Mouse (Mus musculus) G1E (cell line): Measurements from ENCODE around the gene Tpi1. TPM values are rescaled to one million over a fixed set of nuclear protein-coding genes. Genes with fewer than 3 reads are reported as not detected.

ENCODE experiments used
- ATAC-seq: 2 replicates; pipeline ENCODE4 v1.8.0; 2016; ENCODE audit warnings: mild to moderate bottlenecking; ENCODE audit not compliant: insufficient number of reproducible peaks, poor library complexity, low FRiP score, severe bottlenecking; ENCODE audit errors: extremely low read depth
- DNase-seq: peaks from one replicate; pipeline ENCODE4 v3.0.0; 2012; ENCODE audit warnings: low spot score
- H3K27me3 ChIP-seq: 2 replicates; pipeline ENCODE4 v1.6.1; 2012; ENCODE audit warnings: mild to moderate bottlenecking, low read length, inconsistent platforms; ENCODE audit not compliant: insufficient read depth
- H3K36me3 ChIP-seq: replicated peaks from 2 replicates; pipeline ENCODE3; 2012; ENCODE audit warnings: mild to moderate bottlenecking, inconsistent platforms
- H3K4me1 ChIP-seq: 2 replicates; pipeline ENCODE4 v1.6.1; 2012; ENCODE audit warnings: low read depth, low read length, inconsistent platforms, mixed read lengths; ENCODE audit not compliant: insufficient read depth
- H3K4me3 ChIP-seq: 2 replicates; pipeline ENCODE4 v1.5.1; 2012; ENCODE audit warnings: low read depth, mild to moderate bottlenecking, inconsistent platforms, low read length, moderate library complexity, mixed read lengths
- H3K9me3 ChIP-seq: replicated peaks from 2 replicates; pipeline ENCODE4 v1.6.1; 2012; ENCODE audit warnings: inconsistent platforms
- CTCF ChIP-seq: IDR thresholded peaks from 2 replicates; pipeline ENCODE4 v1.5.1; 2012; ENCODE audit warnings: low read depth, low read length, inconsistent platforms, mixed read lengths
- GATA1 ChIP-seq: IDR thresholded peaks from 2 replicates; pipeline ENCODE4 v1.6.1; 2012; ENCODE audit warnings: borderline replicate concordance, low read length, inconsistent platforms, mixed read lengths
- GATA2 ChIP-seq: IDR thresholded peaks from 2 replicates; pipeline ENCODE4 v1.6.1; 2012; ENCODE audit warnings: low read depth, low read length, inconsistent platforms, borderline replicate concordance
- POLR2AphosphoS5 ChIP-seq: IDR thresholded peaks from 2 replicates; pipeline ENCODE4 v1.6.1; 2012; ENCODE audit warnings: low read depth, low read length, inconsistent platforms; ENCODE audit not compliant: insufficient replicate concordance
- TAL1 ChIP-seq: conservative IDR thresholded peaks from 2 replicates; pipeline ENCODE4 v1.6.1; 2012; ENCODE audit warnings: low read depth, low read length, inconsistent platforms, mixed read lengths
- polyA plus RNA-seq: library from polyadenylated mRNA; stranded (reverse); fragments of >175 nt; gene quantifications from 2 replicates; pipeline ENCODE4 v1.2.3, GENCODE M21; 2012
- total RNA-seq, 2 experiments: library from RNA; stranded (forward) in 1 of 2; stranded (reverse) in 1 of 2; fragments of 200-1000 nt in 1 of 2; fragments of >200 nt in 1 of 2; fragmentation: Nextera tagmentation in 1 of 2; gene quantifications; 2 replicates each; pipeline ENCODE4 v1.2.3; 2014 to 2017

Gene Tpi1
- total and polyA plus RNA-seq, 3 experiments, result 601 to 903 (median 701) TPM

GRCm38 (mm10) chr6:124854647-124855046 lies 40.6 kb upstream of the Tpi1 start:
- Histone ChIP-seq H3K4me1 (no peaks in the 10 kb centered on the region), H3K27me3 (peaks cover 58% of the 10 kb centered on the region), H3K9me3 (no peaks in the 10 kb centered on the region), H3K4me3 (no peak overlapping the region), H3K36me3 (no peaks in the 10 kb centered on the region)
- no peak for TF ChIP-seq TAL1
- TF ChIP-seq GATA2, result no peak
- TF ChIP-seq POLR2AphosphoS5, result no peak
- TF ChIP-seq CTCF, result no peak
- TF ChIP-seq GATA1, result no peak
- DNase-seq, result no peak
- ATAC-seq, result no peak

DNA sequence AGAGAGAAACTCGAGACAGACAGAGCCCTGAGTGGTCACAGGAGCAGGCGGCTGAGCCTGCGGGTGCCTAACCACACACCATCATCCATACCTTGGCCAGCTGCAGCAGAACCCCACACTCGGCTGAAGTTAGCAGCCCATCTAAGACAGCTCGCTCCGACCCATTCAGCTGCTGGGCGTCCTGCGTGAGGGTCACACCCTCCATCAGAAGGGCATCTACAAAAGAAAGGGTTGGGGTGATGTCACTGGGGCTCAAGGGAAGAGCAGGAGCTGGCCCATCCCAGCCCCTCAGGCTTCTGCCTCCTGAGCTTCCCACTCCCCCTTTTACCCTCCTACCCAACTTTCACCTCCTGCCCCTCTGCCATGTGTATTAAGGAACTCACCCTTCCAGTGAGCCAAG lies 36.4 kb upstream of the Tpi1 start:
- Histone ChIP-seq H3K9me3 (no peaks in the 10 kb centered on the region), H3K36me3 (no peaks in the 10 kb centered on the region), H3K27me3 (peaks cover 55% of the 10 kb centered on the region), H3K4me1 (peaks cover 2% of the 10 kb centered on the region; the same call in 1 of the 2 replicates), H3K4me3 (no peak overlapping the region)
- DNase-seq, result no peak
- ATAC-seq, result no peak
- no peak for TF ChIP-seq GATA1

DNA sequence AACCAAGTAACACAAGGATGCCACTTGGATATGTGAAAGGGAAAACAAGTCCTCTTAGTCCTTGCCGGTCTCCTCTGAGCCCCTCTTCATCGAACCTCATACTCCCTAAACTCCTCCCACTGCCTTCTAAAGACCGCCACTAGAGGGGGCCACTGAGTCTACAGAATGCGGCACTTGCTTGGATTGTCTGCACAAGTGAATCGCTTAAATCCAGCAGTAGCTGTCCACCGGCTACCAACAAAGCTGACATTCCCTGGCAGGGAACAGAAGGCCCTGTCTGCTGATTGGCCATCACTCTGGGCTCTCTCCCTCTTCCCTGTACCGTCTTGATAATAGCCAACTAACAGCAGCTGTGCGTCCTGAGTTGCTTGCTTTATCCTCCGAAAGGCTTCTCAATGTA lies 33.2 kb upstream of the Tpi1 start:
- Histone ChIP-seq H3K4me1 (peaks cover 2% of the 10 kb centered on the region; the same call in 1 of the 2 replicates), H3K36me3 (no peaks in the 10 kb centered on the region), H3K9me3 (no peaks in the 10 kb centered on the region), H3K4me3 (no peak overlapping the region), H3K27me3 (peaks cover 51% of the 10 kb centered on the region)
- TF ChIP-seq CTCF, result peak; percentile 97
- no peak for TF ChIP-seq GATA1
- no peak for TF ChIP-seq POLR2AphosphoS5
- no peak for TF ChIP-seq GATA2
- no peak for TF ChIP-seq TAL1
- ATAC-seq (peak; percentile 63), DNase-seq (peak; percentile 38)

DNA sequence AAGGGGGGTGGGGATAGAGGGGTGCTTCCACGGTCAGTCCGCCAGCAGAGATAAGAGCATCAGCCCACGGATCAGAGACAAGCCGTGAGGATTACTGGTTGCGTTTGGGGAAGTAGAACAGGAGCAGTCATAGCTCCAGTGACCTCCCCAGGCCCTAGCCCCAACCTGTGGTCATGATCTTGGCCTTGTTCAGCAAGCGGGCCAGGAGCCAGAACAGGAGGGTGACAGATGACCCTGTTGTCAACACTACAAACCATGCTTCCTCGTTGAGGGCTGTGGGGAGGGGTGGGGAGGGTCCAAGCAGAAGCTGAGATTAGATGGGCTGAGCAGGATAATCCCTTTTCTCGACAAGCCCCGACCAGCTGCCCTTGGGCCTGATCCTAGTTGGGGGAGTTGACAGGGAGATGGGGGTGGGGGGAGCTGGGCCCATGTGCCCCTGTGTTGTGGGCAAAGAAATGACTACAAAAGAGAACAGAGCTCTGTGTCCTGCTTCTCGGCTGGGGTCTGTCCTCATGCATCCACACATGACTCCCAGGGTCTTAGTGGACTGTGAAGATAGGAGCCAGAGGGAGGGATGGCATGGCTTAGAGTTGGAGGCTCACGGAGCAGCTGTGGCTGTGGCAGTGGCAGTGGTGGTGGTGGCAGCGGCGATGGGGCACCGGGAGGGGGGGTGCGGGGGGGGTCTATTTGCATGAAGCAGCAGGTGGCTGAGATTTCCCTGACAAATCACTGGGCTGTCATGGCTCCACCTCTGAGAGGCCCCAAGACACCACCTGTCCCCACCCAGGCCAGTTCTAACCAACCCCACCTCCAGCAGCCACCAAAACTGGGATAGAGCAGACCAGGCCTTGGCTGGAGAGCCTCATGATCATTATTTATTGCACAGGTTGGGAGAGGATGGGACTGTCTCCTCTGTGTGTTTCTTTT lies 26.4 kb upstream of the Tpi1 start, which contains the start of gene Gnb3:
Gnb3 (minus strand) TSS at position 35 of the 927 bp plus-strand sequence.
- DNase-seq (peak; percentile 50), ATAC-seq (peak; percentile 37)

GRCm38 (mm10) chr6:124839805-124840204 lies 25.7 kb upstream of the Tpi1 start:
- no peak for DNase-seq
- H3K4me1 ChIP-seq, result peaks cover 22% of the 10 kb centered on the region

More for the DNA sequence above, 26.4 kb upstream of the Tpi1 start, which contains the start of gene Gnb3:
- H3K4me1 ChIP-seq, result peaks cover 18% of the 10 kb centered on the region
- H3K27me3 ChIP-seq, result peaks cover 52% of the 10 kb centered on the region
- no peaks in the 10 kb centered on the region for H3K9me3 ChIP-seq
- peak within 1 kb of the TSS; percentile 38; the same call in 1 of the 2 replicates for H3K4me3 ChIP-seq
- H3K36me3 ChIP-seq, result peaks cover 18% of the 10 kb centered on the region
- TF ChIP-seq GATA1, result no peak
- no peak for TF ChIP-seq TAL1
- TF ChIP-seq CTCF, result no peak
- TF ChIP-seq GATA2, result no peak
- TF ChIP-seq POLR2AphosphoS5, result no peak

GRCm38 (mm10) chr6:124836411-124836810 lies 22.3 kb upstream of the Tpi1 start:
- H3K9me3 ChIP-seq, result no peaks in the 10 kb centered on the region
- no peak overlapping the region for H3K4me3 ChIP-seq
- DNase-seq (no peak), ATAC-seq (no peak)
- H3K36me3 ChIP-seq, result peaks cover 59% of the 10 kb centered on the region
- peaks cover 28% of the 10 kb centered on the region for H3K27me3 ChIP-seq
- TF ChIP-seq GATA1, result no peak
- no peak for TF ChIP-seq POLR2AphosphoS5
- no peak for TF ChIP-seq CTCF
- TF ChIP-seq GATA2, result no peak
- no peak for TF ChIP-seq TAL1
- peaks cover 48% of the 10 kb centered on the region for H3K4me1 ChIP-seq

More at GRCm38 (mm10) chr6:124839805-124840204, 25.7 kb upstream of the Tpi1 start:
- Histone ChIP-seq H3K36me3 (peaks cover 25% of the 10 kb centered on the region), H3K4me3 (peak overlapping the region; percentile 38; the same call in 1 of the 2 replicates), H3K27me3 (peaks cover 45% of the 10 kb centered on the region), H3K9me3 (no peaks in the 10 kb centered on the region)
- no peak for ATAC-seq
- TF ChIP-seq GATA2 (no peak), TAL1 (no peak)

DNA sequence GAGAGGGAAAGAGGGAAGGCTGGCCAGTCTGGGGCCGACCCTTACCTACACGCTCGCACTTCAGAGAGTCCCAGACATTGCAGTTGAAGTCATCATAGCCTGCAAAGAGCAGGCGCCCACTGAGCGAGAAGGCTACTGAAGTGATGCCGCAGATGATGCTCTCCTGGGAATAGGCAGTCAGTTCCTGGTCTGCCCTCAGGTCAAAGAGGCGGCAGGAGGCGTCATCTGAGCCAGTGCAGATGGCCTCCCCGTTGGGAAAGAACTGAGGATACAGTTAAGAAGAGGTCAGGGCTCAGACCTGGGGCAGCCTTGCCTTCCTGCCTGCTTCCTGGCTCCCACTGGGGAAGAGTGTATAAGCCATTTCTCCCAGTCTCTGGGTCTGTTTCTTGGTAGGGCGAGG lies 21.4 kb upstream of the Tpi1 start:
- H3K27me3 ChIP-seq, result peaks cover 25% of the 10 kb centered on the region
- no peak for TF ChIP-seq POLR2AphosphoS5
- TF ChIP-seq GATA1, result no peak
- TF ChIP-seq TAL1, result no peak
- TF ChIP-seq CTCF, result no peak
- no peak for TF ChIP-seq GATA2
- H3K9me3 ChIP-seq, result no peaks in the 10 kb centered on the region
- no peak for ATAC-seq
- DNase-seq, result no peak
- H3K36me3 ChIP-seq, result peaks cover 63% of the 10 kb centered on the region
- H3K4me3 ChIP-seq, result no peak overlapping the region
- H3K4me1 ChIP-seq, result peaks cover 49% of the 10 kb centered on the region
